Mouse (Mus musculus): Measurements from ENCODE around the gene Rilpl1.
"Not testable (repeated sequence)": the region's sequence is repeated elsewhere in the genome, so short reads cannot be mapped to it uniquely, and the experiment has no call there.

Gene Rilpl1

GRCm38 (mm10) chr5:124529191-124529651 lies 2.0 kb downstream of the Rilpl1 start:
- no peak for DNase-seq (ENCODE audit: low spot score)

GRCm38 (mm10) chr5:124528791-124529190 lies 2.4 kb downstream of the Rilpl1 start:
- no peak for DNase-seq (ENCODE audit: low spot score)

GRCm38 (mm10) chr5:124528351-124528750 lies 2.8 kb downstream of the Rilpl1 start:
- no peak for DNase-seq (ENCODE audit: low spot score)

GRCm38 (mm10) chr5:124524943-124525342 lies 6.2 kb downstream of the Rilpl1 start:
- DNase-seq (ENCODE audit: low spot score), result no peak

- DNase-seq (ENCODE audit: low spot score), result no peak
These were observed 8.2 kb downstream of the Rilpl1 start for GRCm38 (mm10) chr5:124523032-124523431.

- no peak for DNase-seq (ENCODE audit: low spot score)
These were observed 9.6 kb downstream of the Rilpl1 start for GRCm38 (mm10) chr5:124521588-124521987.

GRCm38 (mm10) chr5:124518648-124519047 lies 12.5 kb downstream of the Rilpl1 start:
- DNase-seq (ENCODE audit: low spot score), result no peak

GRCm38 (mm10) chr5:124515789-124516188 lies 15.4 kb downstream of the Rilpl1 start:
- no peak for DNase-seq (ENCODE audit: low spot score)

- no peak for DNase-seq (ENCODE audit: low spot score)
These were observed 20.6 kb downstream of the Rilpl1 start for GRCm38 (mm10) chr5:124510536-124511050.

GRCm38 (mm10) chr5:124509742-124510237 lies 21.4 kb downstream of the Rilpl1 start:
- no peak for DNase-seq (ENCODE audit: low spot score)

GRCm38 (mm10) chr5:124509200-124509599 lies 22.0 kb downstream of the Rilpl1 start:
- DNase-seq (ENCODE audit: low spot score), result no peak

GRCm38 (mm10) chr5:124506731-124507359 lies 24.3 kb downstream of the Rilpl1 start:
- no peak for DNase-seq (ENCODE audit: low spot score)

GRCm38 (mm10) chr5:124505235-124505634 lies 26.0 kb downstream of the Rilpl1 start:
- no peak for DNase-seq (ENCODE audit: low spot score)

GRCm38 (mm10) chr5:124503742-124504141 lies 27.4 kb downstream of the Rilpl1 start:
- DNase-seq (ENCODE audit: low spot score), result no peak

GRCm38 (mm10) chr5:124501541-124501940 lies 29.6 kb downstream of the Rilpl1 start:
- no peak for DNase-seq (ENCODE audit: low spot score)

GRCm38 (mm10) chr5:124500573-124500972 lies 30.6 kb downstream of the Rilpl1 start:
- DNase-seq (ENCODE audit: low spot score), result no peak

- DNase-seq (ENCODE audit: low spot score), result not testable (repeated sequence)
These were observed 31.2 kb downstream of the Rilpl1 start for GRCm38 (mm10) chr5:124500037-124500436.

- no peak for DNase-seq (ENCODE audit: low spot score)
These were observed 32.2 kb downstream of the Rilpl1 start for GRCm38 (mm10) chr5:124499001-124499400.

GRCm38 (mm10) chr5:124498221-124498876 lies 32.8 kb downstream of the Rilpl1 start:
- DNase-seq (ENCODE audit: low spot score), result no peak

GRCm38 (mm10) chr5:124496614-124497514 lies 34.3 kb downstream of the Rilpl1 start:
- DNase-seq (ENCODE audit: low spot score), result no peak

- DNase-seq (ENCODE audit: low spot score), result no peak
These were observed 35.6 kb downstream of the Rilpl1 start for GRCm38 (mm10) chr5:124495547-124495946.

GRCm38 (mm10) chr5:124493455-124493854 lies 37.7 kb downstream of the Rilpl1 start:
- DNase-seq (ENCODE audit: low spot score), result no peak
